Mouse (Mus musculus) layer of hippocampus, adult 8-10 months (tissue): Measurements from ENCODE around the gene Sdccag8. TPM values are rescaled to one million over a fixed set of nuclear protein-coding genes. Genes with fewer than 3 reads are reported as not detected.

Experiments
- DNase-seq, 2 experiments: peaks; one replicate each; pipeline ENCODE4 v3.0.0; 2022; ENCODE audit warnings: low spot score in 2 of 2
- total RNA-seq, 4 experiments: library from RNA; stranded (reverse); gene quantifications; 2 replicates each; pipeline ENCODE4 v1.2.4; 2022

Sdccag8 gene
- total RNA-seq, 4 experiments from 2014 or later, result 16.3 to 24.0 (median 19.4) TPM

- no peak for DNase-seq
Observed at GRCm38 (mm10) chr1:176874155-176874554, 59.7 kb downstream of the Sdccag8 start.

- no peak for DNase-seq
Observed at GRCm38 (mm10) chr1:176877756-176878155, 63.3 kb downstream of the Sdccag8 start.

DNA sequence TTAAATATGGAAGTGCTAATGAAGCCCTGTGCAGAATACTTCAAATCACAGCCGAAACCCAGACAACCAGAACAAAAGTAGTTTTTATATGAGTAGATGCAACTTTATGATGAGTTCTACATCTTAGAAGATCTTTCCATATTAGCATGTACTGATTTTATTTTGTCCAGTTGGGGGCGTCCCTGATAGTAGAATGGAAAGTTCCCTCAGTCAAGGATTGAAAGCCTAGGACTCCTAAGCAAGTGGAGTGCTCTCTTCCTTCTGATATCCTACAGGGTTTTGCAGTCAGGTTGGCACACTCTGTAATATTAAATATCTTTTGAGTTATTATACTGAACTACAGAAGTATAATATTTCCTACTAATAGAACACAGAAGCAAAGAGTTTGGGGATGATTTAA is 64.5 kb downstream of the Sdccag8 start:
- no peak for DNase-seq

- DNase-seq, result no peak
Observed at GRCm38 (mm10) chr1:176879614-176880013, 65.2 kb downstream of the Sdccag8 start.

GRCm38 (mm10) chr1:176880101-176880500 is 65.6 kb downstream of the Sdccag8 start:
- DNase-seq, result no peak

- no peak for DNase-seq
Observed at GRCm38 (mm10) chr1:176880943-176881342, 66.5 kb downstream of the Sdccag8 start.

- no peak for DNase-seq
Observed at GRCm38 (mm10) chr1:176885207-176885933, 70.9 kb downstream of the Sdccag8 start.

DNA sequence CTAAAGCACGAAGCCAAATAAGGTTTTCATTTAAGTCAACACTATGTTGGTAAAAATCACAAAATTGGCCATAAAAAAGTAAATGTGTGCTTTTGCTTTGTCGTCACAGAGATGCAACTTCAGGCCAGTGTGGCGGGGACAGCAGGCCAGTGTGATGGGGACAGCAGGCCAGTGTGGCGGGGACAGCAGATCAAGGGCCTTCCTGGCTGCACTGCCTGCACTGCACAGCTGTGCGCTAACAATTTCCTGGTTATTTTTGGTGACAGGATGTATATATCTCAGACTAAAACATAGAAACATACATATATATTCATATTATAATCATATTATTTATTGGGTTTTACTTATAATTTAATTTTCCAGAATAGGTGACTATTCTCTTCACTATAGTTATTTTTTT is 71.5 kb downstream of the Sdccag8 start:
- no peak for DNase-seq

GRCm38 (mm10) chr1:176903741-176904140 is 89.3 kb downstream of the Sdccag8 start:
- DNase-seq, result no peak

DNA sequence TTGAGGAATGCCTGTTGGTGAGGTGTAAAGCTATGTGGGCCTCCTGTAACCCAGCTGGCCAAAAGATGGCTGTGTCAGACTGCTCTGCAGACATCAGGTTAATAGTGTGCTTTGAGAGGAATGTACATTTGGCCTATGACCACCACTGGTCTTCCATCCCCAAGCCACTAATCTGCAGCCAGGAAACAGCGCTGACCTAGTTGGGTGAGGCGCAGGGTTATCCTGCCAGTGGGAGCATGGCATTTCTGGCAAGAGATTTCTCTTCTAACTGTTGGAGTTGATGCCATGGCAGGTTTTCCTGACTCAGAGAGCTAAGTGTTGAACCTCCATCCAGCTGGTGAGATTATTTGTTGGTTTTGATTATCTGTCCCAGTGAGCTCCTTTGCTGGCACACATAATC is 101.5 kb downstream of the Sdccag8 start:
- DNase-seq, result no peak

GRCm38 (mm10) chr1:176919486-176919885 is 105.0 kb downstream of the Sdccag8 start:
- DNase-seq, result no peak

GRCm38 (mm10) chr1:176922842-176923241 is 108.4 kb downstream of the Sdccag8 start:
- no peak for DNase-seq

DNA sequence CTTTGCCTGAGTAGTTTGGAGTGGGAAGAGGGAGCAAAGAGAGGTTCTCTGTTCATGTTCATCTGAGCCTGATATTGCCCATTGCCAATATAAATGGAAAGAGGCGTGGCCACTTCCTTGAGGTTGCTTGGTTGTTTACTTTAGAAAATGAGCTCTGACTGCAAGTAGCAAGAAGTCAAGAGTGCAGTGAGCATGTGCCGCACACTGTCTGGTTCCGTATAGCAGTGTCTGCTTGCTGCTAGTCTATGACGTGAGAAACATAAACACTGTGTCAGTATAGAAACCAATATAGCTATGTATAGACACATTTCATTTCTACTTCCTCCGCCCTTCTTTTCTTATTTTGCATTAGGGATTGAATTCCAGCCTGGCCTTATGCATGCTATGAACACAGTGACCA is 111.5 kb downstream of the Sdccag8 start:
- DNase-seq, result no peak

- DNase-seq, result no peak
Observed at GRCm38 (mm10) chr1:176927312-176927711, 112.9 kb downstream of the Sdccag8 start.

GRCm38 (mm10) chr1:176929710-176930109 is 115.2 kb downstream of the Sdccag8 start:
- peak in 1 of 2 experiments; percentile 51 for DNase-seq

DNA sequence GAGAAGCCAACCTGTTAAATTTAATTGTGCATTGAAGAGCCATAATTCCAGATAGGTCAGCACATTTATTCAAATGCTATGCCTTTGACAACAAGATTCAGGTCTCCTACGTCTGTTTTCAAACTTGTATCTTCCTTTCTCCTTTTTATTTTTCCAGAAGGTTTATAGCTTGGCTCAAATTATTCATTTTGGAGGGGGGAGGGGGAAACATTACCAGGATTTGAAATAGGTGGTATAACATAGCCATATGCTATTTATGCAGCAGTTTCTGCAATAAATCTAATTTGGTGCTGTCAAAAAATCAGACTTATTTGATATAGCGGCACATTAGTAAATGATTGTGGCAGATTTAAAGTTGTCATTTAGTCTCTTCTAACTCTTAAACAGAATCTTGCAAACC is 116.1 kb downstream of the Sdccag8 start:
- no peak for DNase-seq

GRCm38 (mm10) chr1:176930981-176931500 is 116.6 kb downstream of the Sdccag8 start:
- DNase-seq, result no peak

DNA sequence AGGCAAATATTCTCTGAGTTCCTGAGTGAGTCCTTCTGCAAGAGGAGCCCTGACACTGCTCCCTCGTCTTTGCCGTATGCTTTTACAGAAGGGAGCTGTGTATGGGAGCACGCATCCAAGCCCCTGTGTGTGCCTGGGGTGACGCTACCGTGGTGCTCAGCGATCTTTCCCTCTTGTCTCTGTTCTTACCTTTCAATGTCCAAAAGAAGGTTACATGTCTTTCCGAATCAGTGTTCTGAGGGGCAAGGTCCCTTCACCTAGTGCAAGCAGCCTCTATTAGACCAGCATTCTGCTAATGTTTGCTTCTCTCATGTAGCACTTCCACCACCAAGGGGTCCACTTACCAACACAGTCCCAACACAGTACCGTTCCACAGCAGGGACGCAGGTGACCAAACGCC is 117.1 kb downstream of the Sdccag8 start:
- DNase-seq, result no peak

DNA sequence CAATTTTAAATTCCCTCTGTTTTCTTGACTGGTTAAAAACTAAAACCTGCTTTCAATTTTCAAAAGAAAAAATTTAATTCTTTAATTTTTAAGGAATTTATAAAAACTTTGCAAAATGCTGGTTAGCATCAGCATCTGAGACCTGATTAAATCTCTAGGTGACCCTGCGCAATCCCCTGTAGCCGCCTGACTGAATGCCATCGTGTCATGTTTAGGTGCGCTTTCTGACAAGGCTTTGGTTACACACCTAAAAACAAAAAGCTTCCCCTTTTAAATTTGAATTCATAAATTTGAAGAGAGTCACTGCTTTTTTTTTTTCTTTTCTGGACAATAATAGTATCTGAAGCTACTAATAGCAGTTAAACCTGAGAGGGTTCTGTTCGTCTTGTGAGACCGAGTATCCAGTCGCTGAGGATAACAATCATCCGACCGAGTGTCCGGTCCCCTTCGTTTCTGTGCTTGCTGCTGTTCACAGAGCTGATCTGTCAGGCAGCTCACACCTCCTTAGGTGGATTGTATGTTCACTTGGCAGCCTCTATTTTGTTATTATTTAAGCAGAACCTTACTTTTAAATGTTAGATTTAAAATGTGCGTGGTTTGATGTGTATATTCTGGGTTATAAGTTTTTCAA is 118.0 kb downstream of the Sdccag8 start:
- DNase-seq, result no peak

GRCm38 (mm10) chr1:176933319-176933718 is 118.9 kb downstream of the Sdccag8 start:
- peak; percentile 80 to 86 for DNase-seq

GRCm38 (mm10) chr1:176934043-176934762 is 119.7 kb downstream of the Sdccag8 start:
- DNase-seq, result no peak

- DNase-seq, result no peak
Observed at GRCm38 (mm10) chr1:176939901-176940341, 125.5 kb downstream of the Sdccag8 start.
